Mouse (Mus musculus) forebrain, embryonic 15.5 days (tissue): ENCODE results near the gene Spaca6. TPM values are rescaled to one million over a fixed set of nuclear protein-coding genes. Genes with fewer than 3 reads are reported as not detected.

Experiments
- ATAC-seq: fragments of 200-750 bp; cut with Nextera tagmentation; replicated peaks from 2 replicates; pipeline ENCODE4 v1.8.0; 2017; ENCODE audit warnings: mild to moderate bottlenecking, moderate TSS enrichment, moderate library complexity
- H3K27ac ChIP-seq: fragments of 300-500 bp; sonication (generic); replicated peaks from 2 replicates; pipeline ENCODE4 v1.5.1; 2015; ENCODE audit warnings: mild to moderate bottlenecking, inconsistent platforms
- H3K27me3 ChIP-seq: fragments of 300-500 bp; sonication (generic); 2 replicates; pipeline ENCODE4 v1.6.1; 2015; ENCODE audit warnings: inconsistent platforms
- H3K36me3 ChIP-seq: fragments of 300-500 bp; sonication (generic); 2 replicates; pipeline ENCODE4 v1.6.1; 2015; ENCODE audit warnings: mild to moderate bottlenecking, inconsistent platforms
- H3K4me1 ChIP-seq: fragments of 300-500 bp; sonication (generic); 2 replicates; pipeline ENCODE4 v1.6.1; 2015; ENCODE audit warnings: inconsistent platforms
- H3K4me2 ChIP-seq: fragments of 300-500 bp; sonication (generic); replicated peaks from 2 replicates; pipeline ENCODE4 v1.6.1; 2015; ENCODE audit warnings: mild to moderate bottlenecking, inconsistent platforms
- H3K4me3 ChIP-seq: fragments of 300-500 bp; sonication (generic); 2 replicates; pipeline ENCODE4 v1.5.1; 2015; ENCODE audit warnings: mild to moderate bottlenecking, inconsistent platforms
- H3K9ac ChIP-seq: fragments of 300-500 bp; sonication (generic); replicated peaks from 2 replicates; pipeline ENCODE4 v1.6.1; 2015; ENCODE audit warnings: mild to moderate bottlenecking, inconsistent platforms
- H3K9me3 ChIP-seq: fragments of 300-500 bp; sonication (generic); 2 replicates; pipeline ENCODE4 v1.6.1; 2016; ENCODE audit warnings: inconsistent platforms
- WGBS: fragments of 180-500 bp; shearing (Covaris S2); methylation state at CpG from one replicate; pipeline ENCODE4 v1.1.7; 2015; ENCODE audit warnings: mixed read lengths; 5-methylcytosine and 5-hydroxymethylcytosine counted together
- polyA plus RNA-seq: library from polyadenylated mRNA; unstranded; fragments of >200 nt; fragmentation: Nextera tagmentation; extraction: Ambion mirVana; gene quantifications from 2 replicates; pipeline ENCODE4 v1.2.1, GENCODE M21; 2015

Spaca6 gene
- 26.8 and 27.1 TPM in 2 replicates for polyA plus RNA-seq

GRCm38 (mm10) chr17:17826751-17827657 lies at the start of gene Spaca6:
TSS of gene Spaca6 (plus strand) at chr17:17827158.
- peak within 1 kb of the TSS; percentile 95 for H3K4me3 ChIP-seq
- H3K4me2 ChIP-seq, result peak within 1 kb of the TSS; percentile 82
- peaks cover 6% of the 10 kb centered on the region; the same call in 1 of the 2 replicates for H3K36me3 ChIP-seq
- H3K9ac ChIP-seq, result peak within 1 kb of the TSS; percentile 99
- peaks cover 31% of the 10 kb centered on the region for H3K4me1 ChIP-seq
- ATAC-seq, result peak; percentile 87
- H3K27me3 ChIP-seq, result no peaks in the 10 kb centered on the region
- WGBS, result 1% methylated on average over 41 of the region's 42 CpGs
- no peaks in the 10 kb centered on the region for H3K9me3 ChIP-seq
- peak within 1 kb of the TSS; percentile 100 for H3K27ac ChIP-seq

DNA sequence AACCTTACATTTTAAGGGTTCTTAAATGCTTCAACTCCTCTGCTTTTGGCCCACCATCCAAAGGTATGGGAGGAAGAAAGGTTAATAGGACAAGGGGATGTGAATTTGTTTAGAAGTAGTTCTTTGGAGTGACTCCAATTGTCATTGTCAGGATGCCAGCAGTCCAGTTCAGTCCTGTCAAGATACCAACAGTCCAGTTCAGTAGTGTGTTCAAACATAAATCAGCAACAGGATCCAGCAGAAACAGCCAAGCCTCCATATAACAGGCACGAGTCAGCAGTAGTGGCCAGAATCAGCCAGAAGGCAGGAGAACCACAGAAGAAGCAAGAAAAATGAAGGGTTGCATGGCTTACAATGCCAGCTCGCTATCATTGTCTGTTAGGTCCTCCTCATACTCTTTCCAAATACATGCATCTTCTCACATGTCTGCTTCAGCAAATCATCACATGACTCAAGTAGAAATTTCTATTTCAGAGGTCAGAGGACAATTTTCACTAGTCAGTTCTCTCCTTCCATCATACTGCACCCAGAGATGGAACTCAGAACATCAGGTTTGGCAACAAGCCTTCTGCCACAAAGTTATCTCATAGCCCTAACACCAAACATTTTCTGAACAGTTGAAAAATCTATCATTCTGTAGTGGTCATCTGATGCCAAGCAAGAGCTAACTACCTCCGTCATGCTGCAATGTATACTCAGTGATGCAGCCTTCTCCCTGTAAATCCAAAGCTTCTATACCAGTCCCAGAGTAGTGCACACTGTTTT lies 35.9 kb upstream of the Spaca6 start:
- Histone ChIP-seq H3K36me3 (no peaks in the 10 kb centered on the region), H3K4me1 (no peaks in the 10 kb centered on the region), H3K27me3 (no peaks in the 10 kb centered on the region), H3K9ac (no peak overlapping the region), H3K4me2 (no peak overlapping the region), H3K4me3 (no peak overlapping the region), H3K9me3 (no peaks in the 10 kb centered on the region), H3K27ac (no peak overlapping the region)
- ATAC-seq, result no peak
- 78% methylated on average over 3 of the region's 3 CpGs for WGBS

DNA sequence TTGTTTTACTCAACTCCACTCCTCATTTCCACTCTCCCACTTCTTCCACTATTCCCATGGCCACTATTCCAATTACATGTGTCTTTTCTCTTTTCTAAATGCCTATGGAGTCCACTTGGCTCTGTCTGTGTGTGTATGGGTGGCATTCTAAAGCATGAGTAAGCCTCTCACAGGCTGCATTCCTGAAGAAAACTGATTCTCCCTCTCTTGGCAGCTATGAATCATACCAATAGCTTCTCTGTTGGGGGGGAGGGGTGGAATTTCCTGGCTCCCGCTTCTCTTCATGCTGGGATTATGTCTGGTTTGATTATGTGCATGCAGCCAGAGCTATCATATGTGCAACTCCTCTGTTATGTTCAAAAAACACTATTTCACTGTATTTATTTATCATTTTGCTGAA lies 34.4 kb upstream of the Spaca6 start:
- no peak for ATAC-seq
- Histone ChIP-seq H3K36me3 (no peaks in the 10 kb centered on the region), H3K9ac (no peak overlapping the region), H3K9me3 (no peaks in the 10 kb centered on the region), H3K4me2 (no peak overlapping the region), H3K27me3 (no peaks in the 10 kb centered on the region), H3K27ac (no peak overlapping the region), H3K4me1 (no peaks in the 10 kb centered on the region), H3K4me3 (no peak overlapping the region)
- WGBS, result 69% methylated on average over 1 of the region's 1 CpGs

- Histone ChIP-seq H3K9me3 (no peaks in the 10 kb centered on the region), H3K36me3 (no peaks in the 10 kb centered on the region), H3K4me3 (no peak overlapping the region), H3K9ac (no peak overlapping the region), H3K27ac (no peak overlapping the region), H3K4me2 (no peak overlapping the region), H3K27me3 (no peaks in the 10 kb centered on the region), H3K4me1 (no peaks in the 10 kb centered on the region)
- 53% methylated on average over 2 of the region's 2 CpGs for WGBS
- no peak for ATAC-seq
These were observed 31.4 kb upstream of the Spaca6 start for GRCm38 (mm10) chr17:17795527-17795926.

DNA sequence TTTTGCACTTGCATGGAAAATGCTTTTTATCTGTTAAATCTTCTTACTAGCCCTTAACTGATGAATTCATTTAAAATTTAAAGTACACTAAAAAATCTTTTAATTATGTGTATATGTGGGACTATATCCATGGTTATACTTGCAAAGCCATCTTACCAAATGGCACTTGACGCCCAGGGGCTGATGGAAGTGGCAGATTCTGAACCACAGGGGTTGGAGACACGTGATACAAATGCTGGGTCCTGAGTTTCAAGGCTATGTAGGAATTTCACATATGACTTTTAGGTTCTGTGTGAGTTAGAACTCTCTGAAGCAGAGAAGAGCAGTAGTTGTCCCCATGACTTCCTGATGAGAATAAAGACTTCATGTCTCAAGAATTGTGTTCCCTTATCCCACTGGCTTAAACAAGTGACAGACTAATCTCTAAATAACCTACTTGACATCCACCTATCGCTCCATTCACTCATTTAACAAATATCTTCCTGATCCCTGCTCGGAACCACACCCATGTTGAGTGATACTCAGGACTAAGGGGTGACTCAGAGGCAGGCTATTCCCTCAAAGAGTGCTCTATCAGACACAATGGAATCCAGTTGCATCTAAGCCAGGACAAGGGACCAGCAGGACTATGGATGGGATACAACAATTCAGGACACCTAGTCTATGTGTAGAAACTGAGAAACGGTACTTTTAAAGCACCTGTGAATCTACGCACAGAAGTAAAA lies 3.2 kb upstream of the Spaca6 start:
- H3K9me3 ChIP-seq, result no peaks in the 10 kb centered on the region
- no peak for ATAC-seq
- H3K9ac ChIP-seq, result no peak overlapping the region
- no peak overlapping the region for H3K4me2 ChIP-seq
- H3K27ac ChIP-seq, result no peak overlapping the region
- H3K36me3 ChIP-seq, result no peaks in the 10 kb centered on the region
- no peak overlapping the region for H3K4me3 ChIP-seq
- WGBS, result 88% methylated on average over 6 of the region's 6 CpGs
- H3K4me1 ChIP-seq, result peaks cover 5% of the 10 kb centered on the region
- no peaks in the 10 kb centered on the region for H3K27me3 ChIP-seq

- Histone ChIP-seq H3K4me3 (peak overlapping the region; percentile 95), H3K4me2 (peak overlapping the region; percentile 82), H3K27me3 (no peaks in the 10 kb centered on the region), H3K4me1 (peaks cover 23% of the 10 kb centered on the region), H3K9me3 (no peaks in the 10 kb centered on the region), H3K9ac (peak overlapping the region; percentile 99), H3K36me3 (0 out of 2 replicates have a peak, but pooled peaks cover under 1% of the 10 kb centered on the region), H3K27ac (peak overlapping the region; percentile 100)
- ATAC-seq, result peak; percentile 38
- under 1% methylated on average over 19 of the region's 22 CpGs for WGBS
These were observed 902 bp upstream of the Spaca6 start for GRCm38 (mm10) chr17:17825921-17826591.

DNA sequence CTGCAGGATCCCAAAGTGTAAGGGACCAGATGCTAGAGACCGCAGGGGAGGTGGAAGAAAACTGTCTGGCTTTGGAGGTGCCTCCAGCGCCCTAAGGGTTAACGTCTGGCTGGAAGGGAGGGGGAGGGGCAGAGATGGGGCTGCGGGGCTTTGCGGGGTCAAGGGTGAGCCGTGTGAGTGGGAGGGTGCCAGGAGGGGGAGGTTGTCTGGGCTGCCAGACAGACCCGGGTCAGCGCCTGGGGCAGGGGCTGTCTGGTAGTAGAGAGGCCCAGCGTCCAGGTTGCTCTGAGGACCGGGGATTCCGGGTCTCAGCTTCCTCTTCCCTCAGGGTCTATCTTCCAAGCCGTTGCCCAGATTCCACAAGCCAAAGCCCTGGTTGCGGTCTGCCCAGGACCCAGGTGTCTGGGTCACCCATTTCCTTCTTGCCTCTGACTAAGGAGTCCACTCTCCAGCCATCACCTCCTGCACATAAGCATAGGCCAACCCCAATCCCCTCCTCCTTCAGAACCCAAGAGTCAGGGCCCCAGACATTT lies 766 bp downstream of the Spaca6 start:
- H3K36me3 ChIP-seq, result peaks cover 10% of the 10 kb centered on the region
- H3K27me3 ChIP-seq, result no peaks in the 10 kb centered on the region
- H3K9ac ChIP-seq, result peak overlapping the region; percentile 99
- H3K4me3 ChIP-seq, result peak overlapping the region; percentile 95
- no peaks in the 10 kb centered on the region for H3K9me3 ChIP-seq
- H3K4me2 ChIP-seq, result peak overlapping the region; percentile 82
- H3K27ac ChIP-seq, result peak overlapping the region; percentile 100
- WGBS, result 0% methylated on average over 13 of the region's 13 CpGs
- peaks cover 38% of the 10 kb centered on the region for H3K4me1 ChIP-seq
- peak; percentile 14 for ATAC-seq

GRCm38 (mm10) chr17:17828191-17828981 lies 1.4 kb downstream of the Spaca6 start:
- Histone ChIP-seq H3K4me3 (peak overlapping the region; percentile 95), H3K27me3 (no peaks in the 10 kb centered on the region), H3K9ac (peak overlapping the region; percentile 99), H3K4me1 (peaks cover 44% of the 10 kb centered on the region), H3K27ac (peak overlapping the region; percentile 100), H3K9me3 (no peaks in the 10 kb centered on the region), H3K4me2 (peak overlapping the region; percentile 82), H3K36me3 (peaks cover 11% of the 10 kb centered on the region)
- 0% methylated on average over 12 of the region's 15 CpGs for WGBS
- peak; percentile 28 for ATAC-seq

- Histone ChIP-seq H3K27ac (peak overlapping the region; percentile 100), H3K4me1 (peaks cover 52% of the 10 kb centered on the region), H3K4me3 (peak overlapping the region; percentile 95), H3K4me2 (peak overlapping the region; percentile 82), H3K27me3 (no peaks in the 10 kb centered on the region), H3K9me3 (no peaks in the 10 kb centered on the region), H3K9ac (peak overlapping the region; percentile 99), H3K36me3 (peaks cover 17% of the 10 kb centered on the region)
- no peak for ATAC-seq
- WGBS, result 3% methylated on average over 6 of the region's 6 CpGs
These were observed 2.3 kb downstream of the Spaca6 start for GRCm38 (mm10) chr17:17829052-17829785.

- Histone ChIP-seq H3K4me3 (peak overlapping the region; percentile 95), H3K9ac (peak overlapping the region; percentile 99), H3K36me3 (peaks cover 17% of the 10 kb centered on the region), H3K4me2 (peak overlapping the region; percentile 82), H3K4me1 (peaks cover 60% of the 10 kb centered on the region), H3K27ac (peak overlapping the region; percentile 100), H3K27me3 (no peaks in the 10 kb centered on the region), H3K9me3 (no peaks in the 10 kb centered on the region)
- ATAC-seq, result no peak
- WGBS, result 52% methylated on average over 23 of the region's 23 CpGs
These were observed 3.0 kb downstream of the Spaca6 start for GRCm38 (mm10) chr17:17829816-17830535.
